Mouse (Mus musculus): ENCODE data around the gene Zcwpw1. TPM values are rescaled to one million over a fixed set of nuclear protein-coding genes. Genes with fewer than 3 reads are reported as not detected.

Gene Zcwpw1
- total RNA-seq, 1 experiment: 33.0 TPM

DNA sequence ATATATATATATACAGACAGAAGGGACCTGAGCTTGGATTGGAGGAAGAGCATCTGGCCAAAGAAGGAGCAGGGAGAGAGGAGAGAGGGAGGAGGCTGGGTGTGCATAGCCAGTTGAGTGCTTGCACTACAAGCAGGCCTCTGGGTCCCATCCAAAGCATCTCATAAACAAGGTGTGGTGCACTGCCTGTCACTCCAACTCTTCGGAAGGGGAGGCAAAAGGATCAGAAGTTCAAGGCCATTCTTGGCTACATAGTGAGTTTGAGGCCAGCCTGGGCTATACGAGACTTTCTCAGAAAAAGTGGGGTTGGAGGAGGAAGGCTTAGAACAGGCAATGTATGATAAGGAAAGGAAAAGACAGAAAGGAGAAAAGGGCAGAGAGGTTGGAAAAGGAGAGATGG, 38.4 kb downstream of the Zcwpw1 start:
- no peaks in the 10 kb centered on the region for H3K9me3 ChIP-seq (ENCODE audit: control insufficient read depth, insufficient read depth, low read depth, low read length)
- H3K4me1 ChIP-seq (ENCODE audit: control insufficient read depth in 2 of 2, insufficient read depth in 2 of 2, low read length in 2 of 2, poor library complexity in 1 of 2): no peaks in the 10 kb centered on the region
- no peak overlapping the region for H3K9ac ChIP-seq (ENCODE audit: insufficient read depth, low read depth, low read length, poor library complexity, severe bottlenecking)
- in situ Hi-C loops (cut with MboI; ENCODE audit: low sequenced_read_pairs in 2 of 2, unreplicated experiment in 2 of 2): no loop called here
- no peaks in the 10 kb centered on the region for H3K36me3 ChIP-seq (ENCODE audit: control insufficient read depth, insufficient read depth, low read length, poor library complexity, severe bottlenecking)
- no peak overlapping the region for H3K4me3 ChIP-seq (ENCODE audit: insufficient read depth in 1 of 2, low read depth in 1 of 2, low read length in 2 of 2, poor library complexity in 1 of 2, severe bottlenecking in 1 of 2)
- no peak for DNase-seq (ENCODE audit: low read depth, low spot score)
- H3K27ac ChIP-seq (ENCODE audit: insufficient read depth, low read depth, low read length, poor library complexity, severe bottlenecking): no peak overlapping the region
- TF ChIP-seq ZC3H11A (IDR thresholded peaks at IDR 0.05; ENCODE audit: borderline replicate concordance, low read depth, low read length): no peak
- TF ChIP-seq ZNF384 (IDR thresholded peaks at IDR 0.05; ENCODE audit: low read depth, low read length): no peak

DNA sequence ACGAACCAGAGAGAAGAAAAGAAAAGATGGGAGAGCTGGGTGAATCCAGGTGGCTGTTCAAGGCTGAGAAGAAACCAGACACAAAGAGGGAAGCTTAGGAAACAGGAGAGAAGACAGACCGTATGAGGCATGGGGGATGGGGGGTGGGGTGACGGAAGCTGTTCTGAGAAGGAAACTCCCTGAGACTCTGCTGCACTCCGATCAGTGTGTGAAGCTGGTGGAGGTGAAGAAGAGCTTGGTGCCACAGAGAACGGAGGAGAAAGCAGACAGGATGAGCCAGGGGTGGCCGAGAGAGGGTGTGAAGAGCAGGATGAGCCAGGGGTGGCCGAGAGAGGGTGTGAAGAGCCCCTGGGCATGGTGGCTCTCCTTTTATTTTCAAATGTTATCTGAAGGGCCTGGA, 38.8 kb downstream of the Zcwpw1 start:
- H3K27ac ChIP-seq (ENCODE audit: insufficient read depth, low read depth, low read length, poor library complexity, severe bottlenecking): no peak overlapping the region
- H3K9me3 ChIP-seq (ENCODE audit: control insufficient read depth, insufficient read depth, low read depth, low read length): no peaks in the 10 kb centered on the region
- no peaks in the 10 kb centered on the region for H3K36me3 ChIP-seq (ENCODE audit: control insufficient read depth, insufficient read depth, low read length, poor library complexity, severe bottlenecking)
- in situ Hi-C loops (cut with MboI; ENCODE audit: low sequenced_read_pairs in 2 of 2, unreplicated experiment in 2 of 2): no loop called here
- no peaks in the 10 kb centered on the region for H3K4me1 ChIP-seq (ENCODE audit: control insufficient read depth in 2 of 2, insufficient read depth in 2 of 2, low read length in 2 of 2, poor library complexity in 1 of 2)
- no peak overlapping the region for H3K4me3 ChIP-seq (ENCODE audit: insufficient read depth in 1 of 2, low read depth in 1 of 2, low read length in 2 of 2, poor library complexity in 1 of 2, severe bottlenecking in 1 of 2)
- DNase-seq (ENCODE audit: low read depth, low spot score): no peak
- no peak for TF ChIP-seq CHD2 (IDR thresholded peaks at IDR 0.05; ENCODE audit: low read depth, low read length)
- TF ChIP-seq HCFC1 (IDR thresholded peaks at IDR 0.05; ENCODE audit: borderline replicate concordance, insufficient read depth, low read length): no peak
- no peak for TF ChIP-seq ZNF384 (IDR thresholded peaks at IDR 0.05; ENCODE audit: low read depth, low read length)
- TF ChIP-seq ZC3H11A (IDR thresholded peaks at IDR 0.05; ENCODE audit: borderline replicate concordance, low read depth, low read length): no peak
- TF ChIP-seq MAFK (IDR thresholded peaks at IDR 0.05; ENCODE audit: insufficient read depth, low read depth, low read length): no peak
- H3K9ac ChIP-seq (ENCODE audit: insufficient read depth, low read depth, low read length, poor library complexity, severe bottlenecking): no peak overlapping the region

DNA sequence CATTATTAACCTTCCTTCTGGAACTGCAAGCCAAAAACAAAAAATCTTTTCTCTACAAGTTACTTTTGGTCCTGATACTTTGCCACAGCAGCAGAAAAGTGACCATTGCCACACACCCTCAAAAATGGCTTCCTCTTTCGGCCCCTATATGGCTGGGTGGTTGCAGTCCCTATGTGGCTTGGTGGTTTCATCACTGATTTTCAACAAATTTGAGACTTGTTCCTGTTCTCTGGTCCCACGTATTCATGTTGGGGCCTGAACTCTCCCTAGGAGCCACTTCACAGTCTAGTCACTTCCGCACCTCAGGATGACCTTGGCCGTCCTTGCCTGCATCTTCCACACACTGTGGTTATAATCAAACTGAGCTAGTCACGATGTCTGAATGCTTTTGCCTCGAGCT, 41.1 kb downstream of the Zcwpw1 start:
- TF ChIP-seq HCFC1 (IDR thresholded peaks at IDR 0.05; ENCODE audit: borderline replicate concordance, insufficient read depth, low read length) (no peak), ZNF384 (IDR thresholded peaks at IDR 0.05; ENCODE audit: low read depth, low read length) (no peak), ZC3H11A (IDR thresholded peaks at IDR 0.05; ENCODE audit: borderline replicate concordance, low read depth, low read length) (no peak), CHD2 (IDR thresholded peaks at IDR 0.05; ENCODE audit: low read depth, low read length) (no peak), MAFK (IDR thresholded peaks at IDR 0.05; ENCODE audit: insufficient read depth, low read depth, low read length) (no peak)
- DNase-seq (ENCODE audit: low read depth, low spot score): no peak
- Histone ChIP-seq H3K9me3 (ENCODE audit: control insufficient read depth, insufficient read depth, low read depth, low read length) (no peaks in the 10 kb centered on the region), H3K9ac (ENCODE audit: insufficient read depth, low read depth, low read length, poor library complexity, severe bottlenecking) (no peak overlapping the region), H3K4me1 (ENCODE audit: control insufficient read depth in 2 of 2, insufficient read depth in 2 of 2, low read length in 2 of 2, poor library complexity in 1 of 2) (no peaks in the 10 kb centered on the region), H3K27ac (ENCODE audit: insufficient read depth, low read depth, low read length, poor library complexity, severe bottlenecking) (no peak overlapping the region), H3K4me3 (ENCODE audit: insufficient read depth in 1 of 2, low read depth in 1 of 2, low read length in 2 of 2, poor library complexity in 1 of 2, severe bottlenecking in 1 of 2) (no peak overlapping the region), H3K36me3 (ENCODE audit: control insufficient read depth, insufficient read depth, low read length, poor library complexity, severe bottlenecking) (no peaks in the 10 kb centered on the region)
- in situ Hi-C loops (cut with MboI; ENCODE audit: low sequenced_read_pairs in 2 of 2, unreplicated experiment in 2 of 2): no loop called here

DNA sequence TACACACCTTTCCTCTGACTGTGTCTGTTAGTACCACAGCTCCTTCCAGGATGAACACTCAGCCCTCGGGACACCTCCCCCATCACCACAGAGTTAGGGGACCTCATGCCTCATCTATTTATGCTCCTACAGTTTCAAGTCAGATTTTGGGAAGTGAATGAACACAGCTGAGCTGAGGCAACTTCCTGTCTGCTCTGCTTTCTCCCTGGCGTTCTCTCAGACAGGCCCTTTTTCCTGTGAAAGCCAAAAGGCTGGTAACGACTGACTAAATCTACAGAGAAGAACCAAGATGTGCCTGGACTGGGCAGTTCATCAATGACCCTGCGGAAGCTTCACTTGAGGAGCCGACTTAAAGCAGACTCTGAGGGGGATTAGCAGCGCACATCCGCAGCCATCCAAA, 42.6 kb downstream of the Zcwpw1 start:
- TF ChIP-seq ZC3H11A (IDR thresholded peaks at IDR 0.05; ENCODE audit: borderline replicate concordance, low read depth, low read length): no peak
- no peak for TF ChIP-seq ZNF384 (IDR thresholded peaks at IDR 0.05; ENCODE audit: low read depth, low read length)
- TF ChIP-seq CHD2 (IDR thresholded peaks at IDR 0.05; ENCODE audit: low read depth, low read length): no peak
- no peak for TF ChIP-seq MAFK (IDR thresholded peaks at IDR 0.05; ENCODE audit: insufficient read depth, low read depth, low read length)
- no peak for TF ChIP-seq HCFC1 (IDR thresholded peaks at IDR 0.05; ENCODE audit: borderline replicate concordance, insufficient read depth, low read length)
- in situ Hi-C loops (cut with MboI; ENCODE audit: low sequenced_read_pairs in 2 of 2, unreplicated experiment in 2 of 2): no loop called here
- no peaks in the 10 kb centered on the region for H3K9me3 ChIP-seq (ENCODE audit: control insufficient read depth, insufficient read depth, low read depth, low read length)

DNA sequence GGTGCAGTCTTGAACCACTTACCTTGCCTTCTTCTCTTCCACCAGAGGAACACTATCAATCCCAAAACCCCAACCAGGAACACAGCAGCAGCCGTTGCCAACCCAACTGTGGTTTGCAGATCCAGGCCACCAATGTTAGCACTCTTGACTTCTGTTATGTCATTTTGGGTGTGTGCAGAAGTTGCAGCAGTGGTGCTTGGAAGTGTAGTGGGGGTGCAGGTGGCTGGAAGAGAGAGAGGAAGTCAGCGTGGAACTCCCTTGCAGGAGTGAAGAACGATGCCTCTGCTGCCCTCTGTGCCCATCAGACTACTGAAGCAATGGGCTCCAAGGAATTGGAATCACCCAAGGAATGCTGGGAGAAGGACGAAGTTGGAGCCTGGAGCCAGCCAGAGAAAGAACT, 43.5 kb downstream of the Zcwpw1 start:
- in situ Hi-C loops (cut with MboI; ENCODE audit: low sequenced_read_pairs in 2 of 2, unreplicated experiment in 2 of 2): no loop called here
- Histone ChIP-seq H3K4me3 (ENCODE audit: insufficient read depth in 1 of 2, low read depth in 1 of 2, low read length in 2 of 2, poor library complexity in 1 of 2, severe bottlenecking in 1 of 2) (no peak overlapping the region), H3K27ac (ENCODE audit: insufficient read depth, low read depth, low read length, poor library complexity, severe bottlenecking) (no peak overlapping the region), H3K36me3 (ENCODE audit: control insufficient read depth, insufficient read depth, low read length, poor library complexity, severe bottlenecking) (no peaks in the 10 kb centered on the region), H3K9ac (ENCODE audit: insufficient read depth, low read depth, low read length, poor library complexity, severe bottlenecking) (no peak overlapping the region), H3K4me1 (ENCODE audit: control insufficient read depth in 2 of 2, insufficient read depth in 2 of 2, low read length in 2 of 2, poor library complexity in 1 of 2) (no peaks in the 10 kb centered on the region), H3K9me3 (ENCODE audit: control insufficient read depth, insufficient read depth, low read depth, low read length) (no peaks in the 10 kb centered on the region)
- DNase-seq (ENCODE audit: low read depth, low spot score): no peak
- TF ChIP-seq MAFK (IDR thresholded peaks at IDR 0.05; ENCODE audit: insufficient read depth, low read depth, low read length) (no peak), ZNF384 (IDR thresholded peaks at IDR 0.05; ENCODE audit: low read depth, low read length) (no peak), HCFC1 (IDR thresholded peaks at IDR 0.05; ENCODE audit: borderline replicate concordance, insufficient read depth, low read length) (no peak), ZC3H11A (IDR thresholded peaks at IDR 0.05; ENCODE audit: borderline replicate concordance, low read depth, low read length) (no peak), CHD2 (IDR thresholded peaks at IDR 0.05; ENCODE audit: low read depth, low read length) (no peak)

More for the DNA sequence above, 42.6 kb downstream of the Zcwpw1 start:
- Histone ChIP-seq H3K4me1 (ENCODE audit: control insufficient read depth in 2 of 2, insufficient read depth in 2 of 2, low read length in 2 of 2, poor library complexity in 1 of 2) (no peaks in the 10 kb centered on the region), H3K4me3 (ENCODE audit: insufficient read depth in 1 of 2, low read depth in 1 of 2, low read length in 2 of 2, poor library complexity in 1 of 2, severe bottlenecking in 1 of 2) (no peak overlapping the region), H3K36me3 (ENCODE audit: control insufficient read depth, insufficient read depth, low read length, poor library complexity, severe bottlenecking) (no peaks in the 10 kb centered on the region), H3K9ac (ENCODE audit: insufficient read depth, low read depth, low read length, poor library complexity, severe bottlenecking) (no peak overlapping the region), H3K27ac (ENCODE audit: insufficient read depth, low read depth, low read length, poor library complexity, severe bottlenecking) (no peak overlapping the region)
- no peak for DNase-seq (ENCODE audit: low read depth, low spot score)
